Mouse (Mus musculus): ENCODE data around the gene Cep83.

The Cep83 gene

GRCm38 (mm10) chr10:94827890-94828733 is 139.7 kb downstream of the Cep83 start:
- DNase-seq, result peak in 1 of 2 experiments; percentile 51

DNA sequence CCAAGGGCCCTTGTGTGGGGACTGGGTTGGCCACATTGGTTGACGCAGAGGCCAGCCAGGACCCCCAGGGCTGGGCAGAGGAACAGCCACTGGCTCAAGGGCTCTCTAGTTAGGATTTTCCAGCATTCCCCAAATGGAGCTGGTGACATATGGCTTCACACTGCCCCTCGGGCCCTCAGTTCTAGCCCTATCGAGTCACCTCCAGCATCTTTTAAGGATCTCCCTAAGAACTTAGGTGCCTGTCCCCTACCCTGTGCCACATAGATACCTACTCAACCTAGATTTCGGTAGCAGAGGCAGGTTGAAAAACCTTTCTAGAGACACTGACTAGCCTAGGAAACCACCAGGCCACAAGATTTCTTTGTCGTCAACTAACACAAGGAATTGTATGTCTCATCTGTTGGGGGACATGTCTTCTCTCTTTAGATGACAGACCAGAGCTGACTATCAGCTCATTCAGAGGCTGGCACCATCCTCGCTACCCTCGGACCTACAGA is 140.3 kb downstream of the Cep83 start:
- DNase-seq, result peak in 1 of 2 experiments; percentile 36

DNA sequence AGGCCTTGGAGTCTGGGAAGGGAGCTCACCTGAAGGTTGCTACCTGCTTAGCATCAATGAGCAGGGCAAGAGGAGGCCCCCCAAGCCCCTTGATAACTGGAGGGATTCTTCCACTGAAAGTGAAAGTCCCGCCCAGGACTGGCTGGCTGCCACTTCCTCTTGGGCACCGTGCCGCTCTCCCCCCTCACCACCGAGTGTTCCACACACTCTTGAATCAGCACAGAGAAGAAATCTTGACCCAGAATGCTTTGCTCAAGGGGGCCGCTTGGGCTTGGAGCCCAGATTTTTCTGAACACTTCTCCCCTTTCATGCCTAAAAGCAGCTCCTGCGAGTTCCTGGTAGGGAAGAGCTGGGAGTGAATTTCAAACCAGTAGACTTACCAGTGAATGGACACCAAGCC is 141.0 kb downstream of the Cep83 start:
- DNase-seq, result peak; percentile 95 to 96

DNA sequence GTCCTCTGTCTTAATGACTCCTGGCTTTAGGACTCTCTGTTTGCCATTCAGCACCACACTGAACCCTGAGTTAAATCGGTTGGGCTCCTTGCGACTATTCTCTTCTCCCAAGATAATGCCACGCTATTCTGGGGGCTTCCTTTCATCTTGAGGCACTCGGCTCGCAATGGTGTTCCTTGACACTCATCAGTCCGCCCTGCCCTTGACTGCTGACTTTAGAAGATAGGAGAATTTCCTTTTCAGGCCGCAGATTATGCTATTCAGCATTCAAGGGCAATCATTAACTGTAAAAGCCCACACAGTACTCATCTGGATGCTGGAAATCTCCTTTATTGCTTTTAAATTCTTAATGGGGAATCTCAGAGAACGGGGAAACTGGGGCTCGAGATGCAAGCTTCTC is 147.4 kb downstream of the Cep83 start:
- no peak for DNase-seq
